Mouse (Mus musculus) MEL (cell line): ENCODE measurements around the gene Spib. TPM values are rescaled to one million over a fixed set of nuclear protein-coding genes. Genes with fewer than 3 reads are reported as not detected.

Experiments used
- DNase-seq: peaks from one replicate; pipeline ENCODE4 v3.0.0; 2011; ENCODE audit warnings: low read depth, low spot score
- H3K27ac ChIP-seq: 2 replicates; pipeline ENCODE4 v1.5.1; 2012; ENCODE audit warnings: low read depth, mild to moderate bottlenecking, control low read depth, low read length, moderate library complexity; ENCODE audit not compliant: control insufficient read depth
- H3K27me3 ChIP-seq, 2 experiments: fragments of 150-350 bp in 1 of 2; sonication (generic) in 1 of 2; 2 replicates each; pipeline ENCODE4 v1.6.1; 2012; ENCODE audit warnings: low read length in 2 of 2, mild to moderate bottlenecking in 2 of 2, improper control_type of control experiment in 1 of 2, moderate library complexity in 1 of 2; ENCODE audit not compliant: insufficient read depth in 2 of 2, control insufficient read depth in 1 of 2
- H3K36me3 ChIP-seq, 2 experiments: 2 replicates each; pipeline ENCODE4 v1.6.1; 2012 to 2014; ENCODE audit warnings: low read length in 2 of 2, improper control_type of control experiment in 1 of 2, inconsistent platforms in 1 of 2, mild to moderate bottlenecking in 1 of 2; ENCODE audit not compliant: insufficient read depth in 2 of 2, control insufficient read depth in 1 of 2
- H3K4me1 ChIP-seq, 2 experiments: fragments of 150-350 bp in 1 of 2; sonication (generic) in 1 of 2; 2 replicates each; pipeline ENCODE4 v1.6.1; 2012; ENCODE audit warnings: low read length in 2 of 2, improper control_type of control experiment in 1 of 2, mild to moderate bottlenecking in 1 of 2; ENCODE audit not compliant: insufficient read depth in 2 of 2, control insufficient read depth in 1 of 2
- H3K4me3 ChIP-seq, 2 experiments: fragments of 150-350 bp in 1 of 2; sonication (generic) in 1 of 2; 2 replicates each; pipeline ENCODE4 v1.5.1; 2012; ENCODE audit warnings: low read depth in 2 of 2, low read length in 2 of 2, mild to moderate bottlenecking in 2 of 2, moderate library complexity in 2 of 2, control low read depth in 1 of 2, improper control_type of control experiment in 1 of 2; ENCODE audit not compliant: control insufficient read depth in 1 of 2, insufficient read depth in 1 of 2
- H3K79me2 ChIP-seq: 2 replicates; pipeline ENCODE4 v1.6.1; 2012; ENCODE audit warnings: mild to moderate bottlenecking, low read length, moderate library complexity; ENCODE audit not compliant: control insufficient read depth, poor library complexity, insufficient read depth
- H3K9ac ChIP-seq: 2 replicates; pipeline ENCODE4 v1.6.1; 2012; ENCODE audit warnings: low read depth, mild to moderate bottlenecking, control low read depth, low read length, moderate library complexity; ENCODE audit not compliant: control insufficient read depth, poor library complexity, severe bottlenecking
- H3K9me3 ChIP-seq: fragments of 150-350 bp; sonication (generic); replicated peaks from 2 replicates; pipeline ENCODE4 v1.6.1; 2012; ENCODE audit warnings: mild to moderate bottlenecking, low read length, improper control_type of control experiment, moderate library complexity; ENCODE audit not compliant: insufficient read depth
- BHLHE40 ChIP-seq: IDR thresholded peaks from 2 replicates; pipeline ENCODE4 v1.6.1; 2012; ENCODE audit warnings: low read depth, mild to moderate bottlenecking, inconsistent platforms, low read length, improper control_type of control experiment, borderline replicate concordance
- CHD1 ChIP-seq: IDR thresholded peaks from 2 replicates; pipeline ENCODE4 v1.6.1; 2012; ENCODE audit warnings: low read depth, mild to moderate bottlenecking, inconsistent platforms, low read length, improper control_type of control experiment
- EP300 ChIP-seq, 2 experiments: IDR thresholded peaks; 2 replicates each; pipeline ENCODE4 v1.6.1; 2011; ENCODE audit warnings: improper control_type of control experiment in 2 of 2, low read length in 2 of 2, low read depth in 1 of 2, mild to moderate bottlenecking in 1 of 2
- ETS1 ChIP-seq: IDR thresholded peaks from 2 replicates; pipeline ENCODE4 v1.6.1; 2012; ENCODE audit warnings: low read depth, mild to moderate bottlenecking, inconsistent platforms, low read length, improper control_type of control experiment, moderate library complexity
- GABPA ChIP-seq: IDR thresholded peaks from 2 replicates; pipeline ENCODE4 v1.6.1; 2012; ENCODE audit warnings: low read depth, mild to moderate bottlenecking, inconsistent platforms, low read length, improper control_type of control experiment, moderate library complexity
- GATA1 ChIP-seq: IDR thresholded peaks from 2 replicates; pipeline ENCODE4 v1.6.1; 2011; ENCODE audit warnings: low read depth, low read length, improper control_type of control experiment
- HCFC1 ChIP-seq: IDR thresholded peaks from 2 replicates; pipeline ENCODE4 v1.6.1; 2012; ENCODE audit warnings: low read depth, mild to moderate bottlenecking, inconsistent platforms, low read length, improper control_type of control experiment, moderate library complexity
- JUND ChIP-seq: IDR thresholded peaks from 2 replicates; pipeline ENCODE4 v1.6.1; 2011; ENCODE audit warnings: low read depth, mild to moderate bottlenecking, improper control_type of control experiment, low read length
- MAX ChIP-seq: IDR thresholded peaks from 2 replicates; pipeline ENCODE4 v1.6.1; 2011; ENCODE audit warnings: low read length, improper control_type of control experiment
- MAZ ChIP-seq: IDR thresholded peaks from 2 replicates; pipeline ENCODE4 v1.6.1; 2012; ENCODE audit warnings: low read depth, mild to moderate bottlenecking, inconsistent platforms, low read length, improper control_type of control experiment
- MXI1 ChIP-seq: IDR thresholded peaks from 2 replicates; pipeline ENCODE4 v1.6.1; 2011; ENCODE audit warnings: mild to moderate bottlenecking, low read depth, low read length, improper control_type of control experiment
- MYB ChIP-seq: IDR thresholded peaks from 2 replicates; pipeline ENCODE4 v1.6.1; 2011; ENCODE audit warnings: mild to moderate bottlenecking, low read depth, low read length, improper control_type of control experiment
- NRF1 ChIP-seq: IDR thresholded peaks from 2 replicates; pipeline ENCODE4 v1.6.1; 2014; ENCODE audit warnings: low read depth, mild to moderate bottlenecking, inconsistent platforms, low read length, improper control_type of control experiment, moderate library complexity; ENCODE audit not compliant: poor library complexity, insufficient read depth, severe bottlenecking
- POLR2A ChIP-seq, 2 experiments: IDR thresholded peaks; 2 replicates each; pipeline ENCODE4 v1.6.1; 2011 to 2012; ENCODE audit warnings: low read length in 2 of 2, mild to moderate bottlenecking in 2 of 2, control low read depth in 1 of 2, improper control_type of control experiment in 1 of 2, low read depth in 1 of 2, moderate library complexity in 1 of 2; ENCODE audit not compliant: control insufficient read depth in 1 of 2, insufficient read depth in 1 of 2, poor library complexity in 1 of 2
- POLR2AphosphoS2 ChIP-seq: IDR thresholded peaks from 2 replicates; pipeline ENCODE4 v1.6.1; 2011; ENCODE audit warnings: low read length, improper control_type of control experiment
- POLR2AphosphoS5 ChIP-seq: IDR thresholded peaks from 2 replicates; pipeline ENCODE4 v1.6.1; 2012; ENCODE audit warnings: low read depth, borderline replicate concordance, mild to moderate bottlenecking, inconsistent platforms, low read length, moderate library complexity, mixed read lengths
- RAD21 ChIP-seq: IDR thresholded peaks from 2 replicates; pipeline ENCODE4 v1.6.1; 2011; ENCODE audit warnings: mild to moderate bottlenecking, low read depth, low read length, improper control_type of control experiment
- RCOR1 ChIP-seq: IDR thresholded peaks from 2 replicates; pipeline ENCODE4 v1.6.1; 2012; ENCODE audit warnings: low read depth, mild to moderate bottlenecking, inconsistent platforms, low read length, improper control_type of control experiment
- TAL1 ChIP-seq: IDR thresholded peaks from 2 replicates; pipeline ENCODE4 v1.6.1; 2012; ENCODE audit warnings: mild to moderate bottlenecking, inconsistent platforms, low read length, moderate library complexity, mixed read lengths
- TBP ChIP-seq: IDR thresholded peaks from 2 replicates; pipeline ENCODE4 v1.8.0; 2011; ENCODE audit warnings: low read depth, low read length, improper control_type of control experiment
- TCF12 ChIP-seq: IDR thresholded peaks from 2 replicates; pipeline ENCODE4 v1.6.1; 2014; ENCODE audit warnings: low read depth, mild to moderate bottlenecking, inconsistent platforms, low read length, improper control_type of control experiment, moderate library complexity
- ZC3H11A ChIP-seq: IDR thresholded peaks from 2 replicates; pipeline ENCODE4 v1.6.1; 2012; ENCODE audit warnings: low read depth, mild to moderate bottlenecking, inconsistent platforms, low read length, improper control_type of control experiment
- ZKSCAN1 ChIP-seq: IDR thresholded peaks from 2 replicates; pipeline ENCODE4 v1.6.1; 2012; ENCODE audit warnings: low read depth, mild to moderate bottlenecking, inconsistent platforms, low read length, improper control_type of control experiment, moderate library complexity
- ZMIZ1 ChIP-seq: IDR thresholded peaks from 2 replicates; pipeline ENCODE4 v1.6.1; 2012; ENCODE audit warnings: low read depth, mild to moderate bottlenecking, inconsistent platforms, low read length, improper control_type of control experiment, moderate library complexity
- ZNF384 ChIP-seq: IDR thresholded peaks from 2 replicates; pipeline ENCODE4 v1.6.1; 2012; ENCODE audit warnings: low read depth, mild to moderate bottlenecking, inconsistent platforms, low read length, improper control_type of control experiment
- polyA plus RNA-seq, 2 experiments: library from polyadenylated mRNA; stranded (reverse) in 1 of 2; unstranded in 1 of 2; fragments of >175 nt in 1 of 2; fragments of >200 nt in 1 of 2; gene quantifications; 2 replicates each; pipeline versions ENCODE4 v1.2.1 to v1.2.4; 2012; ENCODE audit warnings: low replicate concordance in 2 of 2, low read depth in 1 of 2; ENCODE audit not compliant: insufficient read length in 2 of 2, insufficient read depth in 1 of 2, missing spikeins in 1 of 2
- total RNA-seq: library from RNA; depleted of rRNA; stranded (reverse); fragments of 300-350 nt; gene quantifications from 2 replicates; pipeline ENCODE4 v1.2.3, GENCODE M21; 2012

Spib gene
- total and polyA plus RNA-seq, 3 experiments = 0.04 to 0.13 TPM; not detected in 1

- TF ChIP-seq RCOR1 = no peak
- TF ChIP-seq ZNF384 = no peak
- TF ChIP-seq NRF1 = no peak
- TF ChIP-seq POLR2AphosphoS5 = no peak
- no peak for TF ChIP-seq POLR2A (IDR thresholded peaks at IDR 0.05; ENCODE audit: control insufficient read depth in 1 of 2, insufficient read depth in 1 of 2, low read depth in 1 of 2, low read length in 2 of 2, poor library complexity in 1 of 2)
- TF ChIP-seq TCF12 = no peak
- no peak for TF ChIP-seq CHD1
- TF ChIP-seq POLR2AphosphoS2 = no peak
- TF ChIP-seq ETS1 = no peak
- TF ChIP-seq TAL1 = no peak
- no peak for TF ChIP-seq ZKSCAN1
- H3K4me1 ChIP-seq = no peaks in the 10 kb centered on the region
- no peak for DNase-seq
- H3K36me3 ChIP-seq = no peaks in the 10 kb centered on the region
- H3K79me2 ChIP-seq = no peaks in the 10 kb centered on the region
- no peaks in the 10 kb centered on the region for H3K27me3 ChIP-seq
- no peak overlapping the region for H3K27ac ChIP-seq
- H3K9ac ChIP-seq = no peak overlapping the region
- no peak overlapping the region for H3K4me3 ChIP-seq
- no peaks in the 10 kb centered on the region for H3K9me3 ChIP-seq
These were observed 4.7 kb upstream of the Spib start for GRCm38 (mm10) chr7:44536590-44536968.

GRCm38 (mm10) chr7:44535657-44536589 is 4.1 kb upstream of the Spib start:
- no peak for DNase-seq
- H3K27me3 ChIP-seq = no peaks in the 10 kb centered on the region
- H3K9ac ChIP-seq = no peak overlapping the region
- no peaks in the 10 kb centered on the region for H3K4me1 ChIP-seq
- H3K36me3 ChIP-seq = no peaks in the 10 kb centered on the region
- no peaks in the 10 kb centered on the region for H3K9me3 ChIP-seq
- no peaks in the 10 kb centered on the region for H3K79me2 ChIP-seq
- no peak overlapping the region for H3K27ac ChIP-seq
- H3K4me3 ChIP-seq = no peak overlapping the region
- TF ChIP-seq ZMIZ1 = no peak
- no peak for TF ChIP-seq HCFC1
- TF ChIP-seq RAD21 = no peak
- TF ChIP-seq EP300 (IDR thresholded peaks at IDR 0.05; ENCODE audit: low read depth in 1 of 2, low read length in 2 of 2) = no peak
- no peak for TF ChIP-seq MAZ
- no peak for TF ChIP-seq POLR2AphosphoS5
- no peak for TF ChIP-seq ETS1
- no peak for TF ChIP-seq BHLHE40
- TF ChIP-seq MAX = no peak
- TF ChIP-seq NRF1 = no peak
- no peak for TF ChIP-seq TCF12
- TF ChIP-seq CHD1 = no peak
- TF ChIP-seq MYB = no peak
- TF ChIP-seq MXI1 = no peak
- TF ChIP-seq ZC3H11A = no peak
- no peak for TF ChIP-seq GABPA
- no peak for TF ChIP-seq JUND
- TF ChIP-seq GATA1 = no peak
- no peak for TF ChIP-seq TBP
